Mouse (Mus musculus): ENCODE results near the gene A430078G23Rik. TPM values are rescaled to one million over a fixed set of nuclear protein-coding genes. Genes with fewer than 3 reads are reported as not detected.

A430078G23Rik gene
- total RNA-seq, 2 experiments from 2014 or later, result 0.28 TPM; not detected in 1

- no peak for DNase-seq
- intact Hi-C loops (cut with DNase I), result no loop called here
Measured at GRCm38 (mm10) chr8:3346691-3347413, 6.4 kb upstream of the A430078G23Rik start.

GRCm38 (mm10) chr8:3348142-3348823, 4.9 kb upstream of the A430078G23Rik start:
- no peak for DNase-seq
- intact Hi-C loops (cut with DNase I), result no loop called here

GRCm38 (mm10) chr8:3350747-3351146, 2.5 kb upstream of the A430078G23Rik start:
- DNase-seq, result no peak
- intact Hi-C loops (cut with DNase I), result loop anchor here (10.0 kb wide), 1 partner anchor 104 kb away; no protein-coding TSS in a partner anchor

- intact Hi-C loops (cut with DNase I), result loop anchor here (10.0 kb wide), 1 partner anchor 102 kb away; no protein-coding TSS in a partner anchor
- no peak for DNase-seq
Measured at GRCm38 (mm10) chr8:3352715-3353114, 500 bp upstream of the A430078G23Rik start.

GRCm38 (mm10) chr8:3353811-3354442, 712 bp downstream of the A430078G23Rik start:
- DNase-seq, result no peak
- intact Hi-C loops (cut with DNase I), result loop anchor here (10.0 kb wide), 1 partner anchor 101 kb away; no protein-coding TSS in a partner anchor

GRCm38 (mm10) chr8:3354443-3354812, 1.2 kb downstream of the A430078G23Rik start:
- DNase-seq, result no peak
- intact Hi-C loops (cut with DNase I), result loop anchor here (10.0 kb wide), 1 partner anchor 100 kb away; no protein-coding TSS in a partner anchor

GRCm38 (mm10) chr8:3355586-3355985, 2.4 kb downstream of the A430078G23Rik start:
- intact Hi-C loops (cut with DNase I), result loop anchor here (10.0 kb wide), 1 partner anchor 99 kb away; no protein-coding TSS in a partner anchor
- DNase-seq, result no peak

- intact Hi-C loops (cut with DNase I), result loop anchor here (2.0 to 10.0 kb wide), 2 partner anchors 31 to 97 kb away; no protein-coding TSS in a partner anchor
Measured at GRCm38 (mm10) chr8:3358060-3358459, 4.8 kb downstream of the A430078G23Rik start.

GRCm38 (mm10) chr8:3367086-3367485, 13.9 kb downstream of the A430078G23Rik start:
- no peak for DNase-seq
- intact Hi-C loops (cut with DNase I), result no loop called here

More at GRCm38 (mm10) chr8:3358060-3358459, 4.8 kb downstream of the A430078G23Rik start:
- DNase-seq, result peak; percentile 68 to 83

- intact Hi-C loops (cut with DNase I), result no loop called here
- no peak for DNase-seq
Measured at GRCm38 (mm10) chr8:3368091-3368490, 14.9 kb downstream of the A430078G23Rik start.

GRCm38 (mm10) chr8:3375748-3376147, 22.5 kb downstream of the A430078G23Rik start:
- intact Hi-C loops (cut with DNase I), result no loop called here
- DNase-seq, result no peak

- peak; percentile 37 to 76 for DNase-seq
- intact Hi-C loops (cut with DNase I), result no loop called here
Measured at GRCm38 (mm10) chr8:3376641-3377274, 23.5 kb downstream of the A430078G23Rik start.

GRCm38 (mm10) chr8:3387286-3387685, 34.1 kb downstream of the A430078G23Rik start:
- intact Hi-C loops (cut with DNase I), result no loop called here
- DNase-seq, result peak; percentile 52 to 65

- DNase-seq, result no peak
- intact Hi-C loops (cut with DNase I), result loop anchor here (2.0 kb wide), 1 partner anchor 30 kb away; no protein-coding TSS in a partner anchor
Measured at GRCm38 (mm10) chr8:3388591-3389338, 35.5 kb downstream of the A430078G23Rik start.

GRCm38 (mm10) chr8:3389506-3389905, 36.3 kb downstream of the A430078G23Rik start:
- no peak for DNase-seq
- intact Hi-C loops (cut with DNase I), result loop anchor here (2.0 kb wide), 1 partner anchor 31 kb away; no protein-coding TSS in a partner anchor

- no peak for DNase-seq
- intact Hi-C loops (cut with DNase I), result loop anchor here (5.0 kb wide), 1 partner anchor 60 kb away; no protein-coding TSS in a partner anchor
Measured at GRCm38 (mm10) chr8:3392293-3392692, 39.1 kb downstream of the A430078G23Rik start.

GRCm38 (mm10) chr8:3392771-3393710, 39.8 kb downstream of the A430078G23Rik start, which contains the start of gene Arhgef18:
Gene Arhgef18 (plus strand): TSS chr8:3393006.
- DNase-seq, result peak; percentile 76 to 83
- intact Hi-C loops (cut with DNase I), result loop anchor here (5.0 kb wide), 1 partner anchor 59 kb away; no protein-coding TSS in a partner anchor

GRCm38 (mm10) chr8:3394600-3394999, 41.4 kb downstream of the A430078G23Rik start:
- DNase-seq, result no peak
- intact Hi-C loops (cut with DNase I), result loop anchor here (5.0 kb wide), 1 partner anchor 58 kb away; no protein-coding TSS in a partner anchor
